Mouse (Mus musculus): ENCODE results near the gene Slmap.
A peak's percentile ranks its signal among the peaks of the same experiment; 100 is the strongest.
"Not testable (repeated sequence)": the region's sequence is repeated elsewhere in the genome, so short reads cannot be mapped to it uniquely, and the experiment has no call there.

Slmap gene

DNA sequence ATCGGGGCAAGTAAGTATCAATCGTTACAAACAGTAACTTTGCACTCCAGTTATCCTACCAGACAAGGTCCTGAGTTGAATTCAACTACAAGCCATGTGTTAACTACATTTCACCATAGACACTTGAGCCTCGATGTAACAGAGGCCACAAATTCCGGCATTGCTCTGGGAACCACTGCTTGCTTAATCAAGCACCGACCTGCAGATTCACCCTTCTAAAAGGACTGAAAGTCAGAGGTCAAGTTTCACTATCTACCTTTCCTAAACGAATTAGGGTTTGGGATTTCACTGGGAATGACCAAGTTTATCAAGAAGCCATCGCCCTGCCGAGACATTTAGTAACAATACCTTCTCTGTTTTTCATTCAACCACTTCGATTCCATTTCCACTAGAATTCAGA lies 2.0 kb downstream of the Slmap start:
- DNase-seq (ENCODE audit: low read depth): no peak

DNA sequence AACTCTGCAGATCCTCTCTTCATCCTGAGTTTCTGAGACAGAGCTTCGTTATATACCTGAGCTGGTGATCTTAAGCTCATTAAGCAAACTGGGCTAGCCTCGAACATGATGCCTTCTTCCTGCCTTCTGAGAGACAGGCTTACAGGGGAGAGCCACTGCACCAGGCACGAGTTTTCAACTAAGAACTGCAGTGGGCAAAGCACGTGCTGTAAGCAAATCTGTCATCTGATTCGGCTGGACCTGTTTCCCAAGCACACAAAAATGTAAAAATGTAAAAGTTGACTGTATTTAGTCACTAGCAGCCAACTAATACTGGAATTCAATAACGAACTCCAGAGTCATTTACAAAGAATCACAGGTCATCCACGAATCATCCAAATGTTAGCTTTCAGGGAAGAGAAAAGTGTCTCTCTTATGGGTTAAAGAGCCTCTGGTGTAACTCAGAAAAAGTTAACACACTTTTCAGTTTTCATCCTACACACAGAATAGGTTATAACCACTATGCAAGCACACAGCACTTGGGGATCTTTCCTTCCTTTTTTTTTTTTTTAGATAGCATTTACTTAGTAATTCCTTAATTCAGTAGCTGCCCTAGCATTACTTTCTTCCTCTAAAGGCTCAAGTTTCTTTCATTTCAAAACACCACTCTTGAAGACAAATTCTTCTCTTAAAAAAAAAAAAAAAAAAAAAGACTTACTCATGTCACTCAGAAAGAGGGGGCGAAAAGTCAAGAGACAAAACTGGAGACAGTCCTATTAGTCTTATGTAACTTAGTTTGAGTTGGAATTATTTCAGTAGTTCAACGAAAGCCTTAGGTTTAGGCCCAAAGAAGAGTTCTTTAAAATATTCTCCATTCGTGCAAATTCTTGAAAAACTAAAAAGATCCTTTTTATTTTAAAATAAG lies 3.1 kb downstream of the Slmap start:
- DNase-seq (ENCODE audit: low read depth): no peak

GRCm38 (mm10) chr14:26530350-26530749 lies 4.4 kb downstream of the Slmap start:
- no peak for DNase-seq (ENCODE audit: low read depth)

- no peak for DNase-seq (ENCODE audit: low read depth)
These were observed 6.4 kb downstream of the Slmap start for GRCm38 (mm10) chr14:26528296-26528695.

GRCm38 (mm10) chr14:26525955-26526354 lies 8.8 kb downstream of the Slmap start:
- DNase-seq (ENCODE audit: low read depth): no peak

DNA sequence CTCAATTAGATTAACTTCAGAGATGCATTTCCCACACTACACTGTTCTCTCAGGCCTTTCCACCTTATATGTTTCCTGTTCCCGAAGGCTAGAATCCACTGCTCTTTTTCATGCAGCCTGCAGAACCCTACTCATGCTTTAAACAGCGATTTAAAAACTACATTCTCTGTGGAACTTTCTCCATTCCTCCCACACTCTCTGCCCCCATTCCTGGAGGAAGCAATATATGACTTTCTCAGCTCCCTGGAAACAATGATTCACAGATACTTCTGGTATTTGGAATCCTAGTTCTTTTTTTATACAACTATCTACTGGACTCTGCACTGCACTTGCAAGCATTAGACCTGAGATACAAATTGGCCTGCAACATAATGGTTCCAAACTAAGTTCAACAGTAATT lies 11.6 kb downstream of the Slmap start:
- DNase-seq (ENCODE audit: low read depth): no peak

- no peak for DNase-seq (ENCODE audit: low read depth)
These were observed 14.9 kb downstream of the Slmap start for GRCm38 (mm10) chr14:26519831-26520230.

GRCm38 (mm10) chr14:26517843-26518242 lies 16.9 kb downstream of the Slmap start:
- no peak for DNase-seq (ENCODE audit: low read depth)

GRCm38 (mm10) chr14:26516232-26516631 lies 18.5 kb downstream of the Slmap start:
- not testable (repeated sequence) for DNase-seq (ENCODE audit: low read depth)

- DNase-seq (ENCODE audit: low read depth): peak; percentile 48
These were observed 18.9 kb downstream of the Slmap start for GRCm38 (mm10) chr14:26515802-26516201.

- DNase-seq (ENCODE audit: low read depth): no peak
These were observed 24.2 kb downstream of the Slmap start for GRCm38 (mm10) chr14:26510545-26510944.

GRCm38 (mm10) chr14:26508150-26508549 lies 26.6 kb downstream of the Slmap start:
- DNase-seq (ENCODE audit: low read depth): no peak

DNA sequence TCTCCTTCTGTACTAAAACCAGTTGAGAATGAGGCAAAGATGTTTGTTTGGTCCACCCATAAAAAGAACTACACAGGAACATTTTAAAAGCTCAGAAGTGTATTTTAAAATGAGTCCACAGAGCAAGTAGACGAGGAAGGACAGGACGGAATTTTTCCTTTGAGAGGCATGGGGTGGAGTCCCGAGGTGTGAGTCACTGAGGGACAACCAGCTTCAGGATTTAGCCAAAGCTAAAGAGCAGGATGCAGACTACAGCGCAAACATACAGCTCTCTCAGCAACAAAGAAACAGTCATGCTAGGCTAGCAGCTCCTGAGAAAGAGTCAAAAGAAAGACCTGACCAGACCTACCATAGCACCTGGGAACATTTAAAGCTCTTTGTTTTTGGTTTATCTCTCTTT lies 27.4 kb downstream of the Slmap start:
- DNase-seq (ENCODE audit: low read depth): no peak

GRCm38 (mm10) chr14:26504541-26504940 lies 30.2 kb downstream of the Slmap start:
- DNase-seq (ENCODE audit: low read depth): no peak

- DNase-seq (ENCODE audit: low read depth): no peak
These were observed 34.4 kb downstream of the Slmap start for GRCm38 (mm10) chr14:26500136-26500933.

- peak; percentile 10 for DNase-seq (ENCODE audit: low read depth)
These were observed 39.7 kb downstream of the Slmap start for GRCm38 (mm10) chr14:26495021-26495420.

DNA sequence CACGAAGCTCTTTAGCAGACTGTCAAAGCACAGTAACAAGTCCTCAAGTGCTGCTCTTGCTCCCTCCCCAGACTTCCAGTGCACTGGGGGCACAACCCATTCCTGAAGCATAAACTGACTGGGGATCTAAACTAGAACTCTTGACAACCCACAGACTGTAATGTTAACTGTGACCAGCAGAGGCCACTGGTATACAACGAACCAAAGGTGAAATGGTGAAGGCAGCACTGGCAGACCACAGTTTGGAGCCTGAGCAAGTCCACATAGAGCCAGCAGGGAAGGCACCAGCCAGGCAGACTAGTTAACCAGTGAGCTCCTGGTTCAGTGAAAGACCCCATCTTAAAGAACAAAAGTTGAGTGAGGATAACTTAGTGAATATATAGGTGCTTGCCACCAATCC lies 43.6 kb downstream of the Slmap start:
- peak; percentile 75 for DNase-seq (ENCODE audit: low read depth)

DNA sequence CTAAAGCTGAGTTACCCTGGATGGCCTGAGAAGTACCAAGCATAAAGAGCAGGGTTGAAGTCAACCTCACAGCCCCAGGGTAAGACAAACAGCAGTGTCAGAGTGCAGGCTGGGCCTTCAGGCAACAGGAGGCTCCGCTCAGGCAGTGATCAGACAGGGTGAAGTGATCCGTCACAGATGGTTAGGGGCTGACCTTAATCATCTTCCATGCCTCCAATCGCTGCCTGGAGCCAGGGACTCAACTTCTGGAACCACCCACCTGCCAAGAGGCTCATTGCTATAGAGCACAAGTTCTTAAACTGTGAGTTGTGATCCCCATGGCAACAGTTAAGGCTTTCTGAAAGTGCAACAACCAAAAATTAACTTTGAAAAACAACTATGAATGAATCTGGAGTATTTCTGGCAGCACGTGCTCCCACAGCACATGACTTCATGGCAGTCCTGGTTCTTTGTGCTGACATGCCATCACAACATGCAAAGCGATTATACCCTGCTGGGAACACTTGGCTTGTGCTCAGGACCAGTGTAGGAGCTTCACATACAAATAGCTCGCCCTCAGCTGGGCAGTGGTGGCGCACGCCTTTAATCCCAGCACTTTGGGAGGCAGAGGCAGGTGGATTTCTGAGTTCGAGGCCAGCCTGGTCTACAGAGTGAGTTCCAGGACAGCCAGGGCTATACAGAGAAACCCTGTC lies 46.3 kb downstream of the Slmap start:
- no peak for DNase-seq (ENCODE audit: low read depth)

DNA sequence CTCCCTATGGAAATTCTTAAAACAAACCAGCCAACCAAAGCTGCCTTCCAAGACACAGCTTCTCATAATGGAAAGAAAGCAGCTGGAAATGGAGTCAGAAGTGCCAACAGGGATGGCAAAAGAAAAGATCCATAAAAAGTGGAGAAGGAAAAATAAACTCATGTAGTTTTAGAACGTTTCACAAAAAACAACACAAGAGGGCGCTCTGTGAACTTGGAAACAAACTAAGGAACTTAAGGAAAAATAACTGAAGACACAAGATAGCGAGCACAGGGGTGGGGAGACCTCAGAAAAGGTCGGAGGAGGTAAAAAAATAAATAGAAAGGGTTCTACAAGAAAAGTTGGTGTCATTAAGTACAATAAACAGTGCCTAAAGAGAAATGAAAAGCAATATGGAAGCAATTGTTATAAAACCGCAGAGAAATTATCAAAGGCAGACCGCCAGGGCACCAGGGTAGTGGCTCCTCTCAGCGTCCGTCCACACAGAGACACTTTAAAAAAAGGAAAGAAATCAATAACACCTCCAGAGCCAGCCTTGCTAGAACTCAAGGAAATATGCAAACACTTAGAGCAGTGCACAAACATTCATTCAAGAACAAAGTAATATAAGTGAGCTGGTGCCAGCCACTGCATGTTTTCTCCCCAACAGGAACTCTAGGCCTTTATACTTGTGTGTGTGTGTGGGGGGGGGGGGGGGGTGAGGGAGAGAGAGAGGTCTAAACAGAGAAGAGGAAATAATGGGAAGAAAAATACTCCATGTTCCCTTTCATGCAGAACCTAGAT lies 48.1 kb downstream of the Slmap start:
- DNase-seq (ENCODE audit: low read depth): peak; percentile 50

DNA sequence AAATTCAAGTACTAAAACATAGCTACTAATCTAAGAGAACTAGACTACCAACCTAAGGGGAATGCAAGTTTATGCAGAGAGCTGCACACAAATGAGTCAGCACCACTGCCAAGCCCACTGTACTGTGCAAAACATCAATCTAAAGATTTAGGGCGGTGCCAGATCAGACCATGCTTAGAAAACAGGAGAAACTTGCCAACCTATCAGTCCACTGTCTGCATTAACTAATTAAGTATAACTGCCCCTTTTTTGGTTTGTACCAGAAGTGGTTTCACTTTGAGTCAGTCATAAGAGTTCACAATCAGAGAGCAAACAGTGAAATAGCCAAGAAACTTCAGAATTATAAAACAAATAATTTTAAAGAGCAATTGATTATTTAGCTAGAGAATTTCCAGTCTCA lies 53.3 kb downstream of the Slmap start:
- DNase-seq (ENCODE audit: low read depth): no peak

GRCm38 (mm10) chr14:26477738-26478137 lies 57.0 kb downstream of the Slmap start:
- DNase-seq (ENCODE audit: low read depth): no peak

GRCm38 (mm10) chr14:26476391-26476790 lies 58.3 kb downstream of the Slmap start:
- DNase-seq (ENCODE audit: low read depth): no peak
